Mouse (Mus musculus) retina, adult 2 months (tissue): ENCODE measurements around the gene Slc18b1.
"Not testable (repeated sequence)": the region's sequence is repeated elsewhere in the genome, so short reads cannot be mapped to it uniquely, and the experiment has no call there.

Experiments used
- DNase-seq: peaks from one replicate; pipeline ENCODE4 v3.0.0-alpha.2; 2012; ENCODE audit warnings: low read depth, low spot score

Gene Slc18b1

GRCm38 (mm10) chr10:23796551-23797503 is at the start of gene Slc18b1:
Gene Slc18b1 (plus strand): TSS chr10:23796986.
- peak; percentile 29 for DNase-seq

- no peak for DNase-seq
Observed at GRCm38 (mm10) chr10:23754166-23754565, 42.6 kb upstream of the Slc18b1 start.

- no peak for DNase-seq
Observed at GRCm38 (mm10) chr10:23777288-23777945, 19.4 kb upstream of the Slc18b1 start.

- no peak for DNase-seq
Observed at GRCm38 (mm10) chr10:23780539-23781275, 16.1 kb upstream of the Slc18b1 start.

- DNase-seq = no peak
Observed at GRCm38 (mm10) chr10:23781760-23782735, 14.7 kb upstream of the Slc18b1 start.

GRCm38 (mm10) chr10:23782855-23783492 is 13.8 kb upstream of the Slc18b1 start:
- no peak for DNase-seq

GRCm38 (mm10) chr10:23783493-23783884 is 13.3 kb upstream of the Slc18b1 start:
- no peak for DNase-seq

- DNase-seq = no peak
Observed at GRCm38 (mm10) chr10:23784121-23784520, 12.7 kb upstream of the Slc18b1 start.

GRCm38 (mm10) chr10:23785599-23785998 is 11.2 kb upstream of the Slc18b1 start:
- DNase-seq = not testable (repeated sequence)

- DNase-seq = no peak
Observed at GRCm38 (mm10) chr10:23786040-23786439, 10.7 kb upstream of the Slc18b1 start.

GRCm38 (mm10) chr10:23786631-23787038 is 10.2 kb upstream of the Slc18b1 start:
- DNase-seq = not testable (repeated sequence)

GRCm38 (mm10) chr10:23787062-23787821 is 9.5 kb upstream of the Slc18b1 start, which contains the start of gene Rps12:
Gene Rps12 (minus strand): TSS chr10:23787275.
- peak; percentile 99 for DNase-seq

GRCm38 (mm10) chr10:23788056-23788600 is 8.7 kb upstream of the Slc18b1 start:
- no peak for DNase-seq

GRCm38 (mm10) chr10:23795871-23796520 is 790 bp upstream of the Slc18b1 start:
- no peak for DNase-seq

GRCm38 (mm10) chr10:23797606-23798005 is 820 bp downstream of the Slc18b1 start:
- DNase-seq = no peak

- DNase-seq = no peak
Observed at GRCm38 (mm10) chr10:23798142-23798541, 1.4 kb downstream of the Slc18b1 start.

GRCm38 (mm10) chr10:23799933-23800332 is 3.1 kb downstream of the Slc18b1 start:
- no peak for DNase-seq

GRCm38 (mm10) chr10:23802911-23803310 is 6.1 kb downstream of the Slc18b1 start:
- no peak for DNase-seq

GRCm38 (mm10) chr10:23804665-23805064 is 7.9 kb downstream of the Slc18b1 start:
- no peak for DNase-seq
